Mouse (Mus musculus) ZHBTc4 (cell line): ENCODE data around the gene Grip1.

Experiments
- DNase-seq: peaks from one replicate; pipeline ENCODE4 v3.0.0-alpha.2; 2011; ENCODE audit warnings: low read depth, low spot score

Grip1 gene

GRCm38 (mm10) chr10:119831086-119831485 lies 377.5 kb downstream of the Grip1 start:
- DNase-seq, result peak; percentile 65

- no peak for DNase-seq
Observed at GRCm38 (mm10) chr10:119833334-119833733, 379.7 kb downstream of the Grip1 start.

GRCm38 (mm10) chr10:119834122-119834521 lies 380.5 kb downstream of the Grip1 start:
- no peak for DNase-seq

GRCm38 (mm10) chr10:119839645-119840044 lies 386.0 kb downstream of the Grip1 start:
- peak; percentile 46 for DNase-seq

- DNase-seq, result no peak
Observed at GRCm38 (mm10) chr10:119842004-119842403, 388.4 kb downstream of the Grip1 start.

GRCm38 (mm10) chr10:119845705-119846410 lies 392.2 kb downstream of the Grip1 start:
- DNase-seq, result no peak

- no peak for DNase-seq
Observed at GRCm38 (mm10) chr10:119851594-119851993, 398.0 kb downstream of the Grip1 start.

GRCm38 (mm10) chr10:119852582-119853135 lies 399.0 kb downstream of the Grip1 start:
- no peak for DNase-seq

GRCm38 (mm10) chr10:119867726-119868125 lies 414.1 kb downstream of the Grip1 start:
- DNase-seq, result no peak

- no peak for DNase-seq
Observed at GRCm38 (mm10) chr10:119868995-119869579, 415.5 kb downstream of the Grip1 start.

GRCm38 (mm10) chr10:119876721-119877120 lies 423.1 kb downstream of the Grip1 start:
- no peak for DNase-seq

- DNase-seq, result no peak
Observed at GRCm38 (mm10) chr10:119878331-119878730, 424.7 kb downstream of the Grip1 start.

GRCm38 (mm10) chr10:119884591-119884990 lies 431.0 kb downstream of the Grip1 start:
- DNase-seq, result no peak

- peak; percentile 43 for DNase-seq
Observed at GRCm38 (mm10) chr10:119885563-119885962, 431.9 kb downstream of the Grip1 start.

- DNase-seq, result no peak
Observed at GRCm38 (mm10) chr10:119886681-119887080, 433.1 kb downstream of the Grip1 start.

- DNase-seq, result no peak
Observed at GRCm38 (mm10) chr10:119902754-119903153, 449.1 kb downstream of the Grip1 start.

GRCm38 (mm10) chr10:119906869-119907268 lies 453.2 kb downstream of the Grip1 start:
- DNase-seq, result no peak

GRCm38 (mm10) chr10:119917995-119918394 lies 464.4 kb downstream of the Grip1 start:
- no peak for DNase-seq

- no peak for DNase-seq
Observed at GRCm38 (mm10) chr10:119927963-119928362, 474.3 kb downstream of the Grip1 start.

GRCm38 (mm10) chr10:119928921-119929320 lies 475.3 kb downstream of the Grip1 start:
- DNase-seq, result no peak

GRCm38 (mm10) chr10:119932794-119933193 lies 479.2 kb downstream of the Grip1 start:
- peak; percentile 32 for DNase-seq

GRCm38 (mm10) chr10:119933362-119933761 lies 479.7 kb downstream of the Grip1 start:
- no peak for DNase-seq

- DNase-seq, result peak; percentile 66
Observed at GRCm38 (mm10) chr10:119935231-119935630, 481.6 kb downstream of the Grip1 start.
